Mouse (Mus musculus) liver, embryonic 14.5 days (tissue): ENCODE results near the gene Vinac1. TPM values are rescaled to one million over a fixed set of nuclear protein-coding genes. Genes with fewer than 3 reads are reported as not detected.
"Not testable (repeated sequence)": the region's sequence is repeated elsewhere in the genome, so short reads cannot be mapped to it uniquely, and the experiment has no call there.

Experiments used
- ATAC-seq: fragments of 200-750 bp; cut with Nextera tagmentation; 2 replicates; pipeline ENCODE4 v1.8.0; 2017; ENCODE audit warnings: moderate number of reproducible peaks, mild to moderate bottlenecking, moderate library complexity; ENCODE audit not compliant: insufficient read depth
- DNase-seq, 3 experiments: peaks; one replicate each; pipeline ENCODE4 v3.0.0-alpha.2; 2012 to 2013; ENCODE audit warnings: low read depth in 3 of 3, low spot score in 3 of 3
- H3K27ac ChIP-seq: fragments of 300-500 bp; sonication (generic); 2 replicates; pipeline ENCODE4 v1.5.1; 2014; ENCODE audit warnings: moderate library complexity, mild to moderate bottlenecking, control low read depth, inconsistent platforms
- H3K27me3 ChIP-seq: fragments of 300-500 bp; sonication (generic); 2 replicates; pipeline ENCODE4 v1.6.1; 2014; ENCODE audit warnings: mild to moderate bottlenecking, low read length, moderate library complexity; ENCODE audit not compliant: control insufficient read depth, insufficient read depth
- H3K36me3 ChIP-seq: fragments of 300-500 bp; sonication (generic); replicated peaks from 2 replicates; pipeline ENCODE4 v1.6.1; 2014; ENCODE audit warnings: low read depth; ENCODE audit not compliant: control insufficient read depth, insufficient read depth
- H3K4me1 ChIP-seq, 2 experiments: fragments of 200-500 bp in 1 of 2; fragments of 300-500 bp in 1 of 2; sonication (generic) in 1 of 2; replicated peaks; 2 replicates each; pipeline ENCODE4 v1.6.1; 2012 to 2014; ENCODE audit warnings: antibody characterized with exemption in 1 of 2, inconsistent platforms in 1 of 2, low read length in 1 of 2; ENCODE audit not compliant: control insufficient read depth in 2 of 2, insufficient read depth in 2 of 2
- H3K4me2 ChIP-seq: fragments of 300-500 bp; sonication (generic); 2 replicates; pipeline ENCODE4 v1.6.1; 2014; ENCODE audit warnings: low read depth, mild to moderate bottlenecking, control low read depth, moderate library complexity
- H3K4me3 ChIP-seq, 2 experiments: fragments of 200-500 bp in 1 of 2; fragments of 300-500 bp in 1 of 2; sonication (generic) in 1 of 2; 2 replicates each; pipeline ENCODE4 v1.5.1; 2012 to 2014; ENCODE audit warnings: low read depth in 2 of 2, low read length in 2 of 2, mild to moderate bottlenecking in 2 of 2, control low read depth in 1 of 2, inconsistent platforms in 1 of 2, moderate library complexity in 1 of 2; ENCODE audit not compliant: insufficient read depth in 1 of 2
- H3K9ac ChIP-seq: fragments of 300-500 bp; sonication (generic); replicated peaks from 2 replicates; pipeline ENCODE4 v1.6.1; 2014; ENCODE audit warnings: mild to moderate bottlenecking, control low read depth, moderate library complexity
- H3K9me3 ChIP-seq: fragments of 300-500 bp; sonication (generic); 2 replicates; pipeline ENCODE4 v1.6.1; 2016; ENCODE audit warnings: low read length, mixed read lengths; ENCODE audit not compliant: control insufficient read depth
- CTCF ChIP-seq: IDR thresholded peaks from 2 replicates; pipeline ENCODE4 v1.5.1; 2016; ENCODE audit warnings: antibody characterized with exemption, low read depth, control low read depth
- EP300 ChIP-seq: IDR thresholded peaks from 2 replicates; pipeline ENCODE4 v1.6.1; 2016; ENCODE audit warnings: antibody characterized with exemption, low read depth
- WGBS: fragments of 180-500 bp; shearing (Covaris S2); extraction: QIAGEN DNeasy Blood & Tissue Kit; methylation state at CpG from one replicate; pipeline ENCODE4 v1.1.7; 2014; ENCODE audit not compliant: insufficient replicate concordance; 5-methylcytosine and 5-hydroxymethylcytosine counted together
- polyA plus RNA-seq, 2 experiments: library from polyadenylated mRNA; depleted of rRNA in 1 of 2; stranded (reverse) in 1 of 2; unstranded in 1 of 2; fragments of >200 nt; fragmentation: Nextera tagmentation in 1 of 2; extraction: Ambion mirVana in 1 of 2; gene quantifications; 2 replicates each; pipeline versions ENCODE4 v1.2.1 to v1.2.3; 2012 to 2014

Gene Vinac1
- polyA plus RNA-seq, 2 experiments = 0.01 to 0.04 TPM

DNA sequence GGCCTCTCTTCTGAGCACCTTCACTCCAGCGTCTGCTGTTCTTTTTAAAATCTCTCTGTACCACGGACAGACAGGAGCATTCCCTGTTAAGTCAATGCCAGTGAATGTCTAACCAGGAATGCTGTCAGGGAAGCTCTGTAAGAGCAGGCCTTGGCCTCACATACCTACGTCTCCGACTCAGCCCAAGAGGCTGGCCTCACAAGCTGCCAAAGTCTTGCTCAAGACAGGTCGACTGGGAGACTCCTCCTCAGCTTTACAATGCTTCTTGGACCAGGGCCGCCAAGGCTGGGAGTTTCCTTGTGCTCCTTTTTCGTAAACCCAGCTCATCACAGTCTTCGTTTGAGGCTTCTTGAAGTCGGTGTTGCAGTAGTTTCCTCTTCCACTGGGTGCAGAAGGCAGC is 23.2 kb downstream of the Vinac1 start:
- Histone ChIP-seq H3K4me3 (no peak overlapping the region), H3K27me3 (no peaks in the 10 kb centered on the region), H3K4me1 (no peaks in the 10 kb centered on the region), H3K4me2 (no peak overlapping the region), H3K9ac (no peak overlapping the region), H3K9me3 (no peaks in the 10 kb centered on the region), H3K36me3 (no peaks in the 10 kb centered on the region), H3K27ac (no peak overlapping the region)
- TF ChIP-seq CTCF = no peak
- no peak for TF ChIP-seq EP300
- DNase-seq (no peak), ATAC-seq (no peak)
- WGBS = 68% methylated on average over 9 of the region's 9 CpGs

DNA sequence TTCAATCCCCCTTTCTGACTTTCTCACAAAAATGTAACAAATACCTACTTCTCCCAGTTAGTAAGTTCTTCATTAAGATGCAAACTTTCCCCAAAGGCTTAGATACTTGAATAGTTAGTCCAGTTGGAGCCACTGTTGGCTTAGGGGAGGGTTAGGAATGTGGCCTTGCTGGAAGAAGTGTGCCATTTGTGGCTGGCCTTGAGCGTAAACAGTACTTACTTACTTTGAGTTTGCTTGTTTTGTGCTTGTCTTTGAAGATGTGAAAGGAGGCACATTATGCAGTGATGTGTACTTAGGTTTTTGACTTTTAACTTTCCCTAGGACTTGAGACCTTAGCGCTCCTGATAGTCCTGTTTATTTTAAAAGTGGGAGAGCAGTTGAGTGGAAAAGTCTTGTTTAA is 27.9 kb downstream of the Vinac1 start:
- Histone ChIP-seq H3K4me1 (no peaks in the 10 kb centered on the region), H3K9me3 (no peaks in the 10 kb centered on the region), H3K27ac (no peak overlapping the region), H3K9ac (no peak overlapping the region), H3K4me2 (no peak overlapping the region), H3K27me3 (no peaks in the 10 kb centered on the region), H3K4me3 (no peak overlapping the region), H3K36me3 (no peaks in the 10 kb centered on the region)
- ATAC-seq (no peak), DNase-seq (no peak)
- TF ChIP-seq CTCF (no peak), EP300 (no peak)
- 77% methylated on average over 2 of the region's 2 CpGs for WGBS

DNA sequence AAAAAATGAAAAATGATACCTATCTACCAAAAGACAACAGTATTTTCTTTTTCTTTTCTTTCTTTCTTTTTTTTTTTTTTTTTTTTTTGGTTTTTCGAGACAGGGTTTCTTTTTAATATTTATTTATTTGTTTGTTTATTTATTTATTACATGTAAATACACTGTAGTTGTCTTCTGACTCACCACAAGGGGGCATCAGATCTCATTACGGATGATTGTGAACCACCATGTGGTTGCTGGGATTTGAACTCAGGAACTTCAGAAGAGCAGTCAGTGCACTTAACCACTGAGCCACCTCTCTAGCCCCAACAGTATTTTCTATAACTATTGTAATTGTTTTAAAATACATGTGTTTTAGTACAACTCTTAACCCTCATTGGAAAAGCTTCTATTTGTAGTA is 39.1 kb downstream of the Vinac1 start:
- H3K36me3 ChIP-seq, H3K4me2 ChIP-seq, H3K27me3 ChIP-seq, H3K4me1 ChIP-seq, H3K27ac ChIP-seq, ATAC-seq, H3K4me3 ChIP-seq, H3K9ac ChIP-seq, H3K9me3 ChIP-seq: not testable (repeated sequence)
- WGBS = 42% methylated on average over 2 of the region's 2 CpGs
- DNase-seq = peak in 1 of 3 experiments; percentile 4
- TF ChIP-seq CTCF = peak; percentile 49

DNA sequence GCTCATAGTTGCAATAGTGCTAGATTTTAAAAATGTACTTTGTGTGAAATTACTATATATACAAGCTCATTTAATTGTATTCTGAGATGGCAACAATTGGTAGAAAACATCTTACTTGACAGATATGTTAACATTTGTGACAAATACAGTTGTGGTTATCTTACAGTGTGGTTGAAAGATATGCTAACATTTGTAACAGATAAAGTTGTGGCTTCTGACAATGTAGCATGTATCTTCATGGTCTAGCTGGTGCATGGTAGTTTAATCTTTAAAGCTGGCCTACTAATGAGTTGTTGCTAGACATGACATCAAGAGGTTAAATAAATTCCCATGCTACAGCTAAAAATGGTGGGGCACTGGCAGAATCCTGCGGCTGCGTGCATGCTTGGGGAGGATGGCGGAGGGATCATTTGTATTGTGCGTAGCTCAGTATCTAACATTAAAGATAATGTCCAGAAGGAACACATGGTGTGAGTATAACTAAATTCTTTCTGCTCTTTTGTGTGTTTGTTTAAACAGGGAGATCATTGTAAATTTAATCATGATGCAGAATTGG is 41.7 kb downstream of the Vinac1 start:
- Histone ChIP-seq H3K36me3 (no peaks in the 10 kb centered on the region), H3K9ac (no peak overlapping the region), H3K27ac (peak overlapping the region; percentile 30), H3K9me3 (no peaks in the 10 kb centered on the region), H3K27me3 (no peaks in the 10 kb centered on the region), H3K4me1 (peaks cover 4 to 7% of the 10 kb centered on the region in 2 experiments), H3K4me3 (no peak overlapping the region), H3K4me2 (peak overlapping the region; percentile 19; the same call in 1 of the 2 replicates)
- DNase-seq (peak; percentile 9 to 26 (median 14)), ATAC-seq (peak; percentile 83)
- 23% methylated on average over 4 of the region's 4 CpGs for WGBS
- TF ChIP-seq EP300 (peak; percentile 74), CTCF (no peak)

DNA sequence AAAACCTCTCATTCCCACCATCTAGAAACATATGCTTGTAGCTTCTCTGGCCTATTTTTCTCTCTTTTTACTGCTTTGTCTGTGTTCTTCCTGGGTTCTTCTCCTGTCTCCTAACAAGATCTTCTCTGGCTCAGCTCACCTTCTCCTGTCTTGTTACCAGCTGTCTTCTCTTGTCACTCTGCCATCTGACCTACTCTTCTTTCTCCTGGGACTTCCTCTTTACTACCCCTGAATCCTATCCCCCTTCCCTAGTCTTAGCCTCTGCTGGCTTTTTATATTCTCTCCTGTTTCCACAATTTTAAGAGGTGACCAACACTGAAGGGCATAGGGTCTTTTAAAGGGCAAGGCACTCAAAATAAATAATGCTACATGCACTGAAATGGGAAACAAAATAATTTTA is 43.1 kb downstream of the Vinac1 start:
- no peaks in the 10 kb centered on the region for H3K9me3 ChIP-seq
- no peaks in the 10 kb centered on the region for H3K27me3 ChIP-seq
- no peak overlapping the region for H3K9ac ChIP-seq
- no peak overlapping the region for H3K4me2 ChIP-seq
- no peak overlapping the region for H3K4me3 ChIP-seq
- no peak for ATAC-seq
- no peak overlapping the region for H3K27ac ChIP-seq
- DNase-seq = no peak
- no peaks in the 10 kb centered on the region for H3K36me3 ChIP-seq
- peaks cover 4 to 7% of the 10 kb centered on the region in 2 experiments for H3K4me1 ChIP-seq
- no peak for TF ChIP-seq CTCF
- no peak for TF ChIP-seq EP300
